Mouse (Mus musculus): ENCODE data around the gene Gpr27. TPM values are rescaled to one million over a fixed set of nuclear protein-coding genes. Genes with fewer than 3 reads are reported as not detected.

Gpr27 gene
- 3.7 TPM in 2 replicates for polyA plus RNA-seq (2015; fragmentation: Nextera tagmentation; extraction: Ambion mirVana)

DNA sequence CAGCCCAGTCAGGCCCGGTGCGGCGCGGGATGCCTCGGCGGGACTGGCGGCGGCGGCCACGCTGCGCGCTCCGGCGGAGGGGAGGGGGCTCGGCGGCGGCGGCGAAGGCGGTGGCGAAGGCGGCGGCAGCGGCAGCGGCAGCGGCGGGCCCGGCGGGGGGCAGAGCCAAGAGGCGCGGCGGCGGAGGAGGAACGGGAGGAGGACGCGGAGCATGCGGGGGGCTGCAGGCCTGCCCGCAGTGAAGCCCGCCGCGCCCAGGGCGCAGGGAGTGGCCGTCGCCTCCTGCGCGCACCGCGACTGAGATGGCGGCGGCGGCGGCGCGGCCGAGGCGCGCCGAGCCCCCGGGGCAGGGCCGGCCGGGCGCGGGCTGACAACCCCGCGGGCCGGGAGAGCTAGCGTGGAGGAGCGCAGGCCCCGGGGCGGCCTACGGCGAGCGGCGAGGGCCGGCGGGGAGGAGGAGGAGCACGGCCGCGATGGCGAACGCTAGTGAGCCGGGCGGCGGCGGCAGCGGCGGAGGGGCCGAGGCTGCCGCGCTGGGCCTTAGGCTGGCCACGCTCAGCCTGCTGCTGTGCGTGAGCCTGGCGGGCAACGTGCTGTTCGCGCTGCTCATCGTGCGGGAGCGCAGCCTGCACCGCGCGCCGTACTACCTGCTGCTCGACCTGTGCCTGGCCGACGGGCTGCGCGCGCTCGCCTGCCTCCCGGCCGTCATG is at the start of gene Gpr27:
TSS of gene Gpr27 (plus strand) at position 474 of the 710 bp plus-strand sequence.
- H3K9ac ChIP-seq, result peak within 1 kb of the TSS; percentile 67
- peaks cover 18% of the 10 kb centered on the region for H3K4me1 ChIP-seq
- under 1% methylated on average over 79 of the region's 112 CpGs for WGBS
- H3K27ac ChIP-seq, result no peak within 1 kb of the TSS
- peaks cover 86% of the 10 kb centered on the region for H3K27me3 ChIP-seq
- H3K9me3 ChIP-seq (replicated peaks), result no peaks in the 10 kb centered on the region
- H3K4me2 ChIP-seq, result peak within 1 kb of the TSS; percentile 96
- no peaks in the 10 kb centered on the region for H3K36me3 ChIP-seq
- ATAC-seq (replicated peaks; ENCODE audit: low FRiP score), result peak; percentile 82
- peak within 1 kb of the TSS; percentile 79 for H3K4me3 ChIP-seq (replicated peaks)

GRCm38 (mm10) chr6:99643439-99644199 is 48.9 kb upstream of the Gpr27 start:
- peaks cover 23% of the 10 kb centered on the region for H3K4me1 ChIP-seq
- no peak overlapping the region for H3K9ac ChIP-seq
- 51% methylated on average over 10 of the region's 10 CpGs for WGBS
- no peak overlapping the region for H3K4me3 ChIP-seq (replicated peaks)
- no peak overlapping the region for H3K4me2 ChIP-seq
- peak overlapping the region; percentile 64 for H3K27ac ChIP-seq
- peaks cover 22% of the 10 kb centered on the region for H3K36me3 ChIP-seq
- 0 out of 2 replicates have a peak, but pooled peaks have one; percentile 29 for ATAC-seq (replicated peaks; ENCODE audit: low FRiP score)
- H3K27me3 ChIP-seq, result no peaks in the 10 kb centered on the region
- H3K9me3 ChIP-seq (replicated peaks), result no peaks in the 10 kb centered on the region; the same call in 1 of the 2 replicates

- WGBS, result 77% methylated on average over 5 of the region's 5 CpGs
- no peak for ATAC-seq (replicated peaks; ENCODE audit: low FRiP score)
These were observed 48.1 kb upstream of the Gpr27 start for GRCm38 (mm10) chr6:99644386-99644785.

DNA sequence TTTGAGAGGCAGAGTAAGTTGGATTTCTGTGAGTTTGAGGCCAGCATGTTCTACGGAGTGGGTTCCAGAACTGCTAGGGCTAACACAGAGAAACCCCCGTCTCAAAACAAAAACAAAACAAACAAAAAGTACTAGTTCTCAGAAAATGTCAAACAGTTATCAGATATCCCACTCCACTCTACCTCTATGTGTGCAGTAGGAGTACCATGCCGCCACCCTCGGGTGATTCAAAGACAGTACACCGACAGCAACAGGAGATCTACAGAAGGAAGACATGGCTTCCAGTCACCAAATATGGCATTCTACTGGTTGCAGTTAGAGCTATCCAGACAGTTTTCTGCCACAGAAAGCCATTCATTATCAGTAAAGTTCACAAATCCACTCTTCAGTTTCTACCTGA is 47.6 kb upstream of the Gpr27 start:
- Histone ChIP-seq H3K4me3 (replicated peaks) (no peak overlapping the region), H3K36me3 (peaks cover 11% of the 10 kb centered on the region; the same call in 1 of the 2 replicates), H3K4me1 (peaks cover 23% of the 10 kb centered on the region), H3K27me3 (no peaks in the 10 kb centered on the region), H3K4me2 (no peak overlapping the region), H3K9ac (no peak overlapping the region), H3K27ac (peak overlapping the region; percentile 64), H3K9me3 (replicated peaks) (no peaks in the 10 kb centered on the region; the same call in 1 of the 2 replicates)
- no peak for ATAC-seq (replicated peaks; ENCODE audit: low FRiP score)
- 79% methylated on average over 5 of the region's 5 CpGs for WGBS

More at GRCm38 (mm10) chr6:99644386-99644785, 48.1 kb upstream of the Gpr27 start:
- peak overlapping the region; percentile 64 for H3K27ac ChIP-seq
- H3K4me1 ChIP-seq, result peaks cover 23% of the 10 kb centered on the region
- H3K9ac ChIP-seq, result no peak overlapping the region
- no peaks in the 10 kb centered on the region; the same call in 1 of the 2 replicates for H3K9me3 ChIP-seq (replicated peaks)
- peaks cover 16% of the 10 kb centered on the region for H3K36me3 ChIP-seq
- H3K4me2 ChIP-seq, result no peak overlapping the region
- no peak overlapping the region for H3K4me3 ChIP-seq (replicated peaks)
- H3K27me3 ChIP-seq, result no peaks in the 10 kb centered on the region

DNA sequence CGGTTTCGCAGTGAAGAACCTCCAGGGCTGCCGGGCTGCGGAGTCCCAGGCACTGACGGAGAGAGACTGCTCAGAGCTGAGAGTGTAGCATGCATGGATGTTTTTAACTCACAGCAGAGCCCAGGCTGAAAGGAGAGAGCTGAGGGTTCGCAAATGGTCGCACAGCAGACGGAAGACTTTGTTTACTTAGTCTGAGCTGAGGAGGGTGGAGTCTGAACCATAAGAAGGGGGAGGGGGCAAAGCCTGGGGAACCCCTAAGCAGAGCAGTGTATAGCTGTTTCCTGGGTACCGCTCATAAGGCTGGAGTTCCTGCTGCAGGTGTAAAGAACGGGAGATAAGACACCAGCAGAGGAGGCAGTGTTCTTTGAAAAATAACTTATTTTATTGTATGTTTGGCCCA is 46.1 kb upstream of the Gpr27 start:
- Histone ChIP-seq H3K27ac (no peak overlapping the region), H3K9me3 (replicated peaks) (no peaks in the 10 kb centered on the region; the same call in 1 of the 2 replicates), H3K36me3 (peaks cover 9% of the 10 kb centered on the region; the same call in 1 of the 2 replicates), H3K27me3 (no peaks in the 10 kb centered on the region), H3K4me3 (replicated peaks) (no peak overlapping the region), H3K4me1 (peaks cover 23% of the 10 kb centered on the region), H3K9ac (no peak overlapping the region), H3K4me2 (no peak overlapping the region)
- 42% methylated on average over 10 of the region's 10 CpGs for WGBS
- ATAC-seq (replicated peaks; ENCODE audit: low FRiP score), result no peak

GRCm38 (mm10) chr6:99649307-99649706 is 43.2 kb upstream of the Gpr27 start:
- H3K36me3 ChIP-seq, result peaks cover 9% of the 10 kb centered on the region; the same call in 1 of the 2 replicates
- H3K9ac ChIP-seq, result no peak overlapping the region
- ATAC-seq (replicated peaks; ENCODE audit: low FRiP score), result no peak
- H3K4me1 ChIP-seq, result peaks cover 13% of the 10 kb centered on the region
- H3K9me3 ChIP-seq (replicated peaks), result no peaks in the 10 kb centered on the region; the same call in 1 of the 2 replicates
- H3K4me3 ChIP-seq (replicated peaks), result no peak overlapping the region
- no peak overlapping the region for H3K27ac ChIP-seq
- 64% methylated on average over 2 of the region's 2 CpGs for WGBS
- no peaks in the 10 kb centered on the region for H3K27me3 ChIP-seq
- H3K4me2 ChIP-seq, result no peak overlapping the region

DNA sequence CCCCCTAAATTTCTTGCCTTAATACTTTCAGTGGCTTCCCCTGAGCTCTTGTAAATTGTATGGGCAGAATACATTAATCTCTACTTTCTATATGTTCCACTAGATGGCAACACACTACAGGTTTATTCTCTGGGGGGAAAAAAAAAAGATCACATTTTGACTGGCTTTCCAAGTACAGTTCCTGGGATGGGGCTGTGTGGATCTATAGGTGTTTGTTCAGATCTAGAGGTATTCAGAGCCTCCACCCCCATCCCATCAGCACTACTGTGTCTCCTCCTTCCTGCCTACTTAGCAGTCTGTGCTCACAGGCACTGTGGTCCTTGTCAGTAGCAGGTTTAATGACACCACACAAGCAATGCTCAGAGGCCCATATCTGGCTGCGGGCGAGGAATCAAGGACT is 40.1 kb upstream of the Gpr27 start:
- ATAC-seq (replicated peaks; ENCODE audit: low FRiP score), result no peak
- no peak overlapping the region for H3K4me3 ChIP-seq (replicated peaks)
- H3K27me3 ChIP-seq, result no peaks in the 10 kb centered on the region
- peaks cover 3% of the 10 kb centered on the region; the same call in 1 of the 2 replicates for H3K36me3 ChIP-seq
- no peaks in the 10 kb centered on the region for H3K4me1 ChIP-seq
- no peak overlapping the region for H3K9ac ChIP-seq
- WGBS, result 85% methylated on average over 2 of the region's 2 CpGs
- no peaks in the 10 kb centered on the region for H3K9me3 ChIP-seq (replicated peaks)
- no peak overlapping the region for H3K4me2 ChIP-seq
- H3K27ac ChIP-seq, result no peak overlapping the region

- Histone ChIP-seq H3K4me1 (no peaks in the 10 kb centered on the region), H3K4me2 (no peak overlapping the region), H3K9ac (no peak overlapping the region), H3K4me3 (replicated peaks) (no peak overlapping the region), H3K27me3 (no peaks in the 10 kb centered on the region), H3K27ac (no peak overlapping the region), H3K9me3 (replicated peaks) (no peaks in the 10 kb centered on the region), H3K36me3 (no peaks in the 10 kb centered on the region)
- no peak for ATAC-seq (replicated peaks; ENCODE audit: low FRiP score)
- 61% methylated on average over 5 of the region's 5 CpGs for WGBS
These were observed 38.1 kb upstream of the Gpr27 start for GRCm38 (mm10) chr6:99654343-99654742.

GRCm38 (mm10) chr6:99655488-99655887 is 37.0 kb upstream of the Gpr27 start:
- Histone ChIP-seq H3K9ac (no peak overlapping the region), H3K4me2 (no peak overlapping the region), H3K4me3 (replicated peaks) (no peak overlapping the region), H3K9me3 (replicated peaks) (no peaks in the 10 kb centered on the region), H3K27me3 (no peaks in the 10 kb centered on the region), H3K36me3 (no peaks in the 10 kb centered on the region), H3K4me1 (0 out of 2 replicates have a peak, but pooled peaks cover 3% of the 10 kb centered on the region), H3K27ac (no peak overlapping the region)
- no peak for ATAC-seq (replicated peaks; ENCODE audit: low FRiP score)
- 54% methylated on average over 7 of the region's 7 CpGs for WGBS

DNA sequence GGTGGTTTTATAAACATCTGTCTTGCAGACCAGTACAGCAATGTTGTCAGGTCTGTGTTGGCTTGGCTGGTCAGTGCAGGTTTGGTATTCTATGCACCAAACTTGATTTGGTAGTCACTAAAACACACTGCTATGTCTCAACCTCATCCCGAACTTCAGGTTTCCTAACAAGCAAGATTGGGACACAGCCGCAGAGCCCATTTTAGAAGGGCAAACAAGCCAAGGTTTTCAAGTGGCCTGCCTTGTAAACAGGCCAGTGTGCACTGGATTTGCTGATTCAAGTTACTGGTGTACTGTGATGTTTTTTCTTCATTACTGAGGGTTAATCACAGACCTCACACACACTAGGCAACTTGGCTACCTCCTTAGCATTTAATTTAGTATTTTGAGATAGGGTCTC is 36.4 kb upstream of the Gpr27 start:
- H3K27me3 ChIP-seq, result no peaks in the 10 kb centered on the region

DNA sequence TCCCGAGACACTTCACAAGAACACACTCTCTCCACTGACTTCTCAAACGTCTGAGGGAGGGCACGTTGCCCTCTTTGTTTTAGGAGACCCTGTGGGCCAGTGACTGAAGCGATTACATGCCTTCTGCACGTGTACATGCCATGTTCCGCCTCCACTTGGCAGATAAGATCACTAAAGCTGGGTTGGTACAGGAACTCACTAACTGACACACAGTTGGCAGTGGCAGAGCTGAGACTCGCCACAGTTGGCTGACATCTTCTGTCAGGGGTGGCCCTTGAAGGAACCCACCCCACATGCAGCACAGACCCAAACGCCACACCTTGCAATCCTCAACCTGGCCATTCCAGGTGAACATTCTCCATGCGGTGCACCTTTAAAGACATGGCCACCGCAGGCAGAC is 33.9 kb upstream of the Gpr27 start:
- 85% methylated on average over 10 of the region's 10 CpGs for WGBS
- H3K4me3 ChIP-seq (replicated peaks), result no peak overlapping the region
- no peak overlapping the region for H3K4me2 ChIP-seq
- no peaks in the 10 kb centered on the region for H3K27me3 ChIP-seq
- no peak for ATAC-seq (replicated peaks; ENCODE audit: low FRiP score)
- H3K9ac ChIP-seq, result no peak overlapping the region
- no peaks in the 10 kb centered on the region for H3K36me3 ChIP-seq
- H3K9me3 ChIP-seq (replicated peaks), result no peaks in the 10 kb centered on the region
- 0 out of 2 replicates have a peak, but pooled peaks cover 7% of the 10 kb centered on the region for H3K4me1 ChIP-seq
- no peak overlapping the region for H3K27ac ChIP-seq

More for the DNA sequence above, 36.4 kb upstream of the Gpr27 start:
- no peak for ATAC-seq (replicated peaks; ENCODE audit: low FRiP score)
- WGBS, result 96% methylated on average over 2 of the region's 2 CpGs
- no peak overlapping the region for H3K27ac ChIP-seq
- no peaks in the 10 kb centered on the region for H3K9me3 ChIP-seq (replicated peaks)
- 0 out of 2 replicates have a peak, but pooled peaks cover 7% of the 10 kb centered on the region for H3K4me1 ChIP-seq
- no peak overlapping the region for H3K9ac ChIP-seq
- H3K36me3 ChIP-seq, result no peaks in the 10 kb centered on the region
- no peak overlapping the region for H3K4me2 ChIP-seq
- H3K4me3 ChIP-seq (replicated peaks), result no peak overlapping the region

DNA sequence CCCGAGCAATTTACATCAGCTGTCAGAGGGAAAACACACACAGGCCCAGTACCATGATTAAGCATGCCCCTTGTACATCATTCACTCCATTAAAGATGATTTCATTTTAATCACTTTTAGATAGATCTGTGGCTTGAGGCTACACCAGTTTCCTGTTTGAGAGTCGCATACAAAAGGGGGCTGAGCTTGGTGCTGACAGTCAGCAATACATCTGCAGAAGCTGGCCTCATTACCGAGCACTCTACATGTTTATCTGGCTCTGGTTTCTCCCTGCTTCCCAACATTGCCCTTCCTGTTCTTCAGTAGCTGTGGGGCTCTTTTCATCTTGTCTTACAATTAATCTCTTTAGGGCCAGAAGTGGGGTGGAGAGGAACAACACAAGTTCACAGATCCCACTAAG is 32.0 kb upstream of the Gpr27 start:
- peaks cover 18% of the 10 kb centered on the region; the same call in 1 of the 2 replicates for H3K4me1 ChIP-seq
- no peak overlapping the region for H3K4me3 ChIP-seq (replicated peaks)
- no peaks in the 10 kb centered on the region for H3K36me3 ChIP-seq
- H3K9me3 ChIP-seq (replicated peaks), result no peaks in the 10 kb centered on the region
- 27% methylated on average over 3 of the region's 3 CpGs for WGBS
- H3K9ac ChIP-seq, result no peak overlapping the region
- H3K27ac ChIP-seq, result 0 out of 2 replicates have a peak overlapping the region, but pooled peaks have one; percentile 33
- no peak overlapping the region for H3K4me2 ChIP-seq
- no peak for ATAC-seq (replicated peaks; ENCODE audit: low FRiP score)
- H3K27me3 ChIP-seq, result no peaks in the 10 kb centered on the region
